ENCODE assay signal across 8 mouse cellular contexts in the genomic region with DNA sequence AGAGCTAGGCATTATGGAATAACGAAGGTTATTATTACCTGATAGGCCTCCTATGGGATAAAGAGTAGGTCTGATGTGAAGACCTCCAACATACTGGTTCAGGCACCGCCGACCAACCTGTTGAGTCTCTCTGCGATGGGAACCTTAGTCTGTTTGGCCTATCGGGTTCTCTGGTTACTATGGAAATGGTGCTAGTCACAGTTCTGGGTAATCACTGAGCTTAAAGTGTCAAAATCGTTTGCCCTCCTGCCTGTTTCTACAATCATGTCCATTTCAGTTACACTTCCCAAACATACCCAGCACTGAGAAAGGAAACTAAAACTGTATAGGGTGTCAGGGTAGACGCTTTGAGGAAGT. TPM values are rescaled to one million over a fixed set of nuclear protein-coding genes. Genes with fewer than 3 reads are reported as not detected.
DNase-seq lines count a peak whose midpoint lies in the region; ATAC-seq lines count a peak whose summit lies in the region.

No protein-coding gene starts in this region.

- no peaks in the 10 kb centered on the region for H3K9me3 ChIP-seq in forebrain, embryonic 16.5 days (ENCODE audit: control insufficient read depth, low read length)
- H3K9me3 ChIP-seq in liver, embryonic 15.5 days (replicated peaks), result no peaks in the 10 kb centered on the region

- no peaks in the 10 kb centered on the region for H3K36me3 ChIP-seq in forebrain, embryonic 16.5 days (ENCODE audit: control insufficient read depth, insufficient read depth)
- H3K36me3 ChIP-seq in liver, embryonic 15.5 days (replicated peaks), result peaks cover 17% of the 10 kb centered on the region

- H3K4me2 ChIP-seq in forebrain, embryonic 16.5 days (ENCODE audit: low read length), result peak overlapping the region; percentile 51
- peak overlapping the region; percentile 76 for H3K4me2 ChIP-seq in liver, embryonic 15.5 days

- peaks cover 8% of the 10 kb centered on the region for H3K4me1 ChIP-seq in forebrain, embryonic 16.5 days (replicated peaks; ENCODE audit: control insufficient read depth, insufficient read depth, low read length)
- peaks cover 6% of the 10 kb centered on the region for H3K4me1 ChIP-seq in liver, embryonic 15.5 days (replicated peaks)

- H3K4me3 ChIP-seq in forebrain, embryonic 16.5 days (replicated peaks; ENCODE audit: low read length), result peak overlapping the region; percentile 38
- H3K4me3 ChIP-seq in liver, embryonic 15.5 days (replicated peaks), result peak overlapping the region; percentile 70

- WGBS in forebrain, embryonic 16.5 days, result 20% methylated on average over 7 of the region's 7 CpGs
- WGBS in liver, embryonic 15.5 days (ENCODE audit: insufficient replicate concordance), result 18% methylated on average over 7 of the region's 7 CpGs

- H3K27me3 ChIP-seq in forebrain, embryonic 16.5 days (replicated peaks; ENCODE audit: control insufficient read depth, insufficient read depth, low read length), result no peaks in the 10 kb centered on the region
- no peaks in the 10 kb centered on the region for H3K27me3 ChIP-seq in liver, embryonic 15.5 days

- DNase-seq in embryo, embryonic 9.5 days (ENCODE audit: extremely low spot score), result peak; percentile 23
- no peak for DNase-seq in embryo, embryonic 10 days (ENCODE audit: low spot score)
- peak; percentile 4 for DNase-seq in right cerebral cortex, adult 18-20 months
- no peak for DNase-seq in right cerebral cortex, postnatal 14 days
- no peak for DNase-seq in urinary bladder, postnatal 14 days (ENCODE audit: low spot score)

- H3K9ac ChIP-seq in forebrain, embryonic 16.5 days (replicated peaks; ENCODE audit: low read depth, low read length), result peak overlapping the region; percentile 48; the same call in 1 of the 2 replicates
- peak overlapping the region; percentile 53 for H3K9ac ChIP-seq in liver, embryonic 15.5 days

- H3K27ac ChIP-seq in forebrain, embryonic 16.5 days (ENCODE audit: low read length), result peak overlapping the region; percentile 93
- peak overlapping the region; percentile 89 for H3K27ac ChIP-seq in liver, embryonic 15.5 days (replicated peaks)

- peak; percentile 11; the same call in 1 of the 2 replicates for ATAC-seq in forebrain, embryonic 16.5 days
- no peak for ATAC-seq in liver, embryonic 15.5 days (ENCODE audit: insufficient read depth)
- no peak; the same call in 1 of the 2 replicates for ATAC-seq in megakaryocyte progenitor cell, adult 5-6 weeks (replicated peaks; ENCODE audit: poor library complexity)

RNA-seq across cellular contexts. Expression of a gene that starts 0.4 kb away (rescaled TPM):
- polyA plus RNA-seq in forebrain, embryonic 16.5 days (2015; fragmentation: Nextera tagmentation; extraction: Ambion mirVana), result 456 and 481 TPM in 2 replicates
- 107 TPM in 2 replicates for polyA plus RNA-seq in liver, embryonic 15.5 days (2015; fragmentation: Nextera tagmentation; extraction: Ambion mirVana)
- 244 and 248 TPM in 2 replicates for total RNA-seq in megakaryocyte progenitor cell, adult 5-6 weeks (2015)
- total RNA-seq in megakaryocyte progenitor cell, adult 5-6 weeks (2017), result 452 and 507 TPM in 2 replicates

RNA-seq across cellular contexts. Expression of a gene that starts 8.1 kb away (rescaled TPM):
- 66.6 and 89.2 TPM in 2 replicates for polyA plus RNA-seq in forebrain, embryonic 16.5 days (2015; fragmentation: Nextera tagmentation; extraction: Ambion mirVana)
- polyA plus RNA-seq in liver, embryonic 15.5 days (2015; fragmentation: Nextera tagmentation; extraction: Ambion mirVana), result 5.9 and 8.3 TPM in 2 replicates
- 44.6 and 47.2 TPM in 2 replicates for total RNA-seq in megakaryocyte progenitor cell, adult 5-6 weeks (2015)
- 25.1 and 30.1 TPM in 2 replicates for total RNA-seq in megakaryocyte progenitor cell, adult 5-6 weeks (2017)

RNA-seq across cellular contexts. Expression of a gene that starts 20.1 kb away (rescaled TPM):
- polyA plus RNA-seq in forebrain, embryonic 16.5 days (2015; fragmentation: Nextera tagmentation; extraction: Ambion mirVana), result 1.4 and 3.1 TPM in 2 replicates
- 3.8 and 5.6 TPM in 2 replicates for polyA plus RNA-seq in liver, embryonic 15.5 days (2015; fragmentation: Nextera tagmentation; extraction: Ambion mirVana)
- 0.88 and 1.9 TPM in 2 replicates for total RNA-seq in megakaryocyte progenitor cell, adult 5-6 weeks (2015)
- total RNA-seq in megakaryocyte progenitor cell, adult 5-6 weeks (2017), result 0.12 TPM in 1 of 2 replicates, not detected in the other

RNA-seq across cellular contexts. Expression of a gene that starts 52.6 kb away (rescaled TPM):
- 0.81 and 0.84 TPM in 2 replicates for polyA plus RNA-seq in forebrain, embryonic 16.5 days (2015; fragmentation: Nextera tagmentation; extraction: Ambion mirVana)
- 111 and 148 TPM in 2 replicates for polyA plus RNA-seq in liver, embryonic 15.5 days (2015; fragmentation: Nextera tagmentation; extraction: Ambion mirVana)
- total RNA-seq in megakaryocyte progenitor cell, adult 5-6 weeks (2015), result not detected in 2 replicates
- not detected in 2 replicates for total RNA-seq in megakaryocyte progenitor cell, adult 5-6 weeks (2017)

Comparison
In these comparisons a context has a peak if more than half of its experiments do, and no peak if none do; other contexts are left out.
1. DNase-seq: peak in embryo, embryonic 9.5 days (single experiment) and right cerebral cortex, adult 18-20 months (single experiment); none in embryo, embryonic 10 days (single experiment), right cerebral cortex, postnatal 14 days (single experiment) and urinary bladder, postnatal 14 days (single experiment).